Mouse (Mus musculus) spleen, postnatal 36 days (tissue): Measurements from ENCODE around the gene Ccdc40.

Source experiments
- DNase-seq, 2 experiments: peaks; one replicate each; pipeline ENCODE4 v3.0.0; 2022; ENCODE audit warnings: low spot score in 2 of 2, mixed read lengths in 1 of 2

Gene Ccdc40

GRCm38 (mm10) chr11:119208870-119209370 lies 19.5 kb upstream of the Ccdc40 start:
- DNase-seq: no peak

- DNase-seq: no peak
Measured at GRCm38 (mm10) chr11:119209371-119210025, 18.9 kb upstream of the Ccdc40 start.

DNA sequence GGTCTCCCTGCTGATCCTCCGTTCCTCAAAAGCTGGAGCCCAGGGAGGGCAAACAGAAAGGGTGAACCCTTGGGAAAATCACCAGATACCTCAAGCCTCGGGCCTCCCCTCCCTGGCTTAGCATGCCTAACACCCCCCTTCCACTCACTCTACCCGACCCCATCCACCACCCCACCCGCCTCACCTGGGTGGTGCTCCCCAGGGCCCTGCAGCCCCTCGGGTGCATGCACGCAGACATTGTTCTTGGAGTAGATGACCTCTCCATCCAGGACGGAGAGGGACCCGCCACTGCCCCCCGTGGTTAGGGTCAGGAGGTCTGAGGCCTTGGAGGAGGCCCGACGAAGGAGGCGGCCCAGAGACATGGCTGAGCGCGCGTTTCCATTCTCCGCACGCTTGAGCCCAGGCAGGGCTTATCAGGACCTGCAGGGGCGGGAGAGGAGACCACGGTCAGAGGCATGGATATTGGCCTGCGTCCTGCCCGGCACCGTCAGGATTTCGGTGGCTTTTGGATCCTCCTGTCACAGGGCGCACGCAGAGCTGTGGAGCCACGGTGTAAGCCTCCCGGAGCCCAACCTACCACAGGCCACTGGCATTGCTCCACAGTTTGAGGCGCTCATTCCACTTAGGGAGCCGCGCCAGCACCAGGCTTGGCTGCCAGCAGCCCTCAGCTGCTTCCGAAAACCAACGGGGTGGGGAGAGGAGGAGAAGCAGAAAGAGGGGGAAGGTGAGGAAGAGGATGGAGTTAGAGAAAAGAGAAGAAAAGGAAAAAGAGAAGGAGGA lies 17.9 kb upstream of the Ccdc40 start:
- DNase-seq: no peak

DNA sequence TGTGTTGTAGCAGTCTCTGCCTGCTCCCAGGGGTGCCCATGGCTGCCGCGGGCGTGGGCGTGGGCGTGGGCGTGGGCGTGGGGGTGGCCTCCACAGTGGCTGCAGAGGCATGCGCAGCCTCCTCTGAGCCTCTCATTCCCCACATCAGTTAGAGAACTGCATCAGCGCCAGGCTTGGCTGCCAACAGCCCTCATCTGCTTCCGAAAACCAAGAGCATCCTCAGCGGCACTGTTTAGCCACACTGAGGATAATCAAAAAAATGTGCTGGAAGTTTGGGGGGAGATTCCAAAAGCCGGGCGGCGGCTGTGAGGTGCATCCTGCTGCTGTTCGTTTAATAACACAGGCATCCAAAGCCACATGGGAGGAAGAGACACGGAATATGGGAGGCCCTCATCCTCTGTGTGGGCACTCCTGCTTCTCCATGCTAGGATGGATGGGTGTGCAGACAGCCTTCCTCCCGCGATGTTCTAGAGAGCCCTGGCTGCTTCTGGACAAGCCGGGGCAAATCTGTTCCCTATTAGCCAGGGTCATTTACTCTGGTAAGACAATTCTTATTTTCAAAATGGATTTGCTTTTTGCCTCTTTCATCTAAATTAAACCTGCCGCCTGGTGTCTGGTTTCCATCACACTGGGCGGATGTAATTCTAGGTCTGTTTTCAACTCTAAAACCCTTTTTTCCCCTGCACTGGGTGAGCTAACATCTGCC lies 16.6 kb upstream of the Ccdc40 start:
- DNase-seq: no peak

GRCm38 (mm10) chr11:119213166-119213885 lies 15.0 kb upstream of the Ccdc40 start:
- no peak for DNase-seq

- no peak for DNase-seq
Measured at GRCm38 (mm10) chr11:119215038-119215904, 13.1 kb upstream of the Ccdc40 start.

DNA sequence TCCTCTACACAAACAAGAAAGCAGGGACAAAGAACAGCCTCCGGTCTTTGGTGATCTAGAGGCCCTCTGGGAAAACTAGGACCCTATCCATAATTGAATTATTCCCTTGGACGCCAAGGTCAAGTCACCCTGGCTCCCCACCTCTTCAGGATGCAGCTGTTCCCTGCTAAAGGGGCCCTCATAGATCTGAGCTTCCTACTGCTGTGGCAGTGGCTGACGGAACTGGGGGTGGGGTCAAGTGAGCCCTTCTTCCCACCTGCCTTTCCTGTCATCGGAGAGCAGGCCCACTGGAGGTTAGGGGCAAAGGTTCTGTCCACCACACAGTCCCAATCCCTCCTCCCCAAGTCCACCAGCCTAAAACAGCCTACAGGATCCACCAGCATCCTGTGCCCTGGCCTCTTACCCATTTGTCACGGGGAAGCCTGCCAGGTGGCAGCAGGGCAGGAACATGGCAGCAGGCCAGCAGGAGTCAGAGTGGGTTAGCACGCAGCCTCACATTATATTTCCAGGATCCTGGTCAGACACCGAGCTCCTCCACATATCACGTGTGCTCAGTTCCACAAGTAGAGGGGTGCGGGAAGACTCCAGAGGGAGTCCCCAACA lies 12.4 kb upstream of the Ccdc40 start:
- no peak for DNase-seq

DNA sequence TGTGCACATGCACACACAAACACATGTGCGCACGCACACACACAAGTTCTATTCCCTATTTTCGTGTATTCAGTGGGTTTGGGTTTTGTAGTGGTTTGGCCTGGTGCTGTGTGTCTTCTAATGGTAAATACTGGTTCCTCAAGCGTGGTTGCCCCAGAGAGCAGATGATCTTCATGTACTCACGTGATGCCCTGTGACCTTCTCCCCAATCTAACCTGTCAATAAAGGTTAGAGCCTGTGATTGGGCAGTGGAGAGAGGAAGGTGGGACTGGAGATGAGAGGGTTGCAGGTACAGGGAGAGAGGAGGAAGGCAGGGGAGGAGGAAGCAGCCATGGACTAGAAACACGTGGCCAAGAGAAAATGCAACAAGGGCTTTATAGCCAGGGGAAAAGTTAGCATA lies 10.5 kb upstream of the Ccdc40 start:
- no peak for DNase-seq

DNA sequence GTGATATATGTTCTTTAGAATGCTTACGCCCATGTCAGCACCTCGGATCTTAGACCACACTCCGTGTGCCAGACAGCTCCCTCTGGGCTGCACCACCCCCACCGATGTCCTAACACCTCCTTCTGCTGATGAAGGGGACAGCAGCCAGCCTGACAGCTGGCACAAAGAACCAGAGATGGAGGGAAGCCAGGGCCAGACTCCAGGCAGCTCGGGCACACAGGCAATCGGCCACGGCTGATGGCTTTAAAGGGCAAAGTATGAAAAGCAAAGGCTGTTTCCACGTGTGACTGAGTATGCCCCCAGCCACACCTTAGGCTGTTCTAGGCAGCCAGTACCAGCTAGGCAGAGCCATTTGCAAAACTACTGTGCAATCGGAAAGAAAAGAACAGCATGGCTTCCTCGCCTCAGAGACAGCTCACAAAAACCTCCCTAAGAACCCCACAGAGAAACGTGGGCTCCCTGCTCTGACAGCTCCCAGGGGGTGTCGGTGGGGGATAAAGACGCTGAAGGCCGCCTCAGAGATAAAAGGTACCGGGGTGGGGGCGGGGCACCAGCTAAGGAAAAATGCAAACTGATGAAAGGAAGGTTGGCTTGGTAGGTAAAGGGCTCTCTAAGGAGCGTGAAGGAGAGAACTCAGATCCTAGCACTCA lies 8.4 kb upstream of the Ccdc40 start:
- no peak for DNase-seq

DNA sequence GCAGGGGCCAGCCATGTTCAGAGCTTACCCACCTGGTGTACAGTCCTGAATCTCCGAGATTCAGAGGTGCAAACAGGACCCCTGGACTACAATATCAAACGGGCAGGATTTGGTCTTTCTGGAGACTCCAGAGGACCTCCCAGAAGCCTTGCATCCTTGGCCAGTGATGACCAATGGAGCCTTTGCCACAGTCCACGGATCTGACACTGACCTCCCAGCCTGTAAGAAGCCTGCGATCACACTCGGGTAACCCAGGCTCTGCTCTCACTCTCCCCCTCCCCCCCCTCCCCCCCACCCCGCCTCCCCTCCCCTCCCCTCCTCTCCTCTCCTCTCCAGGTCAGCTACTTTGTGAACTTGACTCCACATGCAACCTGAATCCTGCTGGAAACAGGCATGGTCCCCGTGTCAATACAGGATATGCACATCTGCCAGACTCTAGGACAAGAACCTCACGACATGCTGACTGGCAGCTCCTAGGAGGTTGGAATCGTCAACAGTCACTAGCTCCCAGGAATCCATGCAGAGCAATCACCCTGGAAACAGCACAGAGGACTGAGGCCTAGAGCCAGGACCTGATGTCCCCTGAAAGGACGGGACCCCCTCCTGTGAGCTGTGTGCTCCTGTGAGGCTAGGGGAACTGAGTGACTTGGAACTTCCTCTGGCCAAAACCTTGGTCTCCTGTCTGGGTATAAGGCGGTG lies 6.4 kb upstream of the Ccdc40 start:
- no peak for DNase-seq

GRCm38 (mm10) chr11:119223124-119223890 lies 5.1 kb upstream of the Ccdc40 start:
- DNase-seq: no peak

DNA sequence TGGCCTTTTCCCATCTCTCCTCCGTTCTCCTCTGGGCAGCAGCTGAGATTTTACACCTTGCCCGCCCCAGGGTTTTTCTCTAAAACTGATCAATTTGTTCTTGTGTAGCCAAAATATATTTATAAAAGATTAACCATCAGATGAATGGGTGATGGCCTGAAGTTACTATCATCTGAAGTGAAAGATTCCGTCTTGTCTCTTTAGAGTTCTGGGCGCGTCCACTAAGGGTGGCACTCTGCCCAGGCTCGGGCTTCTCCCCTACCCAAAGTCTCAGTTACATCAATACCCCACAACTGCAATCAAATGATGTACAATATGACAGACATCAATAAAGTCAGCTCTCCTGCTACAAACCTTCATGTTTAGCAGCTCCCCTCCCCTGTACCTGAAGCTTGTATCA lies 3.4 kb upstream of the Ccdc40 start:
- no peak for DNase-seq

DNA sequence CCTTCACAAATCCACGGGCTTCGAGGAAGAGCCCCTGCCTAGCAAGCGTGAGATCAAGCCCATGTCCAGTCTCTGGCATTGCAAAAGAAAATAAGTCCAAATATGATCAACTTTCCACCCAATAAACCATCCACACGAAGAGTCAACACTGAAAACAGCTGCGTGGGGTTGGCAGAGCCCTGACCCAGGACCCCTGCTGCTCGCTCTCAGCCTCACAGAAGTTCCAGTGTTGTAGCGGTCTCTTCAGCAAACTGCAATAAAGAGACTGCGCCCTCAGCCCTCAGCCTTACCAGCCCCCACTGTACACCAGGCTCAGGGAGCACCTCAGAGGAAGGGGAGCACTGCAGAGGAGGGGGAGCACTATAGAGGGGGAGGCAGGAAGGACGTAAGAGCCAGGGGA lies 2.7 kb upstream of the Ccdc40 start:
- DNase-seq: no peak

DNA sequence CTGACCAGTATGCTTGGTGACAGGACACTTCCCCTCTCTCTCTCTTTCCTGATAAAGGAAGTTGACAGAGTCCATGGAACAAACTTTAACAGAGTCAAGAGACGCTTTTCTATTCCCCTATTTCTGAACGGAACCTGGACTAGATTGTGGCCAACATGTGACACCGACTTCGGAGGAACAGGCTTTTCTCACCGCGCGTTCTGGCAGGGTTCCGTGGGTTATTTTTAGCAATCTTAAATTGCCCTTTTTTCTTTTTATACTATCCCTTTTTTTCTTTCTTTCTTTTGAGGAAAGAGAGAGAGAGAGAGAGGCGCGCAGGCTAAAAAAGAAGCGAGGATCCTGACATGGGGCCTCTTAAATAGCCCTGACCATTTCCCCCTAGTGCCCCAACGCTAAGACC lies 781 bp upstream of the Ccdc40 start:
- no peak for DNase-seq

GRCm38 (mm10) chr11:119228846-119229626 lies 664 bp downstream of the Ccdc40 start:
- peak; percentile 64 to 65 for DNase-seq

DNA sequence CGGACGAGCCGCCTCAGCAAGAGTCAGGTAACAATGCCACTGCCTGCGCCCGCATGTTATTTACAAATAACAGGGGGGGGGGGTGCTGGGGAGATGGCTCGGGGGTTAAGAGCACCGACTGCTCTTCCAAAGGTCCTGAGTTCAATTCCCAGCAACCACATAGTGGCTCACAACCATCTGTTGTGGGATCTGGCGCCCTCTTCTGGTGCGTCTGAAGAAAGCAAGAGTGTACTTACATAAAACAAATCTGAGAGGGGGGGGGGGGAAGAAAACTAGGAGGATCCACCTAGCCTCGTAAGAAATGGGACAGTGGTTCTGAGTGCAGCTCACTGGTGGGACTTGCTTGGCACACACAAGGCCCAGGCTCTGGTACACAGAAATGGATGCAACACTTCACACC lies 6.4 kb downstream of the Ccdc40 start:
- no peak for DNase-seq

DNA sequence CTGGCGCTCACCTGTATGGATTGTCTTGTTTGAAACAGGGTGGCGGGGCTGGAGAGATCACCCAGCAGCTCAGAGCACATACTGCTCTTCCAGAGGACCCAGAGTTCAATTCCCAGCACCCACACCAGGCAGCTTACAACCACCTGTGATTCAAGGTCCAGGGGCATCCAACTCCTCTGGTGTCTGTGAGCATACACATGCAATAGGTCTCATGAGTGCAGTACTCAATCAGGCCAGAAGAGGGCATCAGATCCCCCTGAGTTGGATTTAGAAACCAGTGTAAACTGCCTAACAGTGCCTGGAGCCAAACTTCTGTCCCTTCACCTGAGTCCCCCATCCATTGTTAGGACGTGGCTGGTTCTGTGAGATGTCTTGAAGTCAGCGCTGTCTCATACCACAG lies 7.2 kb downstream of the Ccdc40 start:
- DNase-seq: peak; percentile 37 to 50

DNA sequence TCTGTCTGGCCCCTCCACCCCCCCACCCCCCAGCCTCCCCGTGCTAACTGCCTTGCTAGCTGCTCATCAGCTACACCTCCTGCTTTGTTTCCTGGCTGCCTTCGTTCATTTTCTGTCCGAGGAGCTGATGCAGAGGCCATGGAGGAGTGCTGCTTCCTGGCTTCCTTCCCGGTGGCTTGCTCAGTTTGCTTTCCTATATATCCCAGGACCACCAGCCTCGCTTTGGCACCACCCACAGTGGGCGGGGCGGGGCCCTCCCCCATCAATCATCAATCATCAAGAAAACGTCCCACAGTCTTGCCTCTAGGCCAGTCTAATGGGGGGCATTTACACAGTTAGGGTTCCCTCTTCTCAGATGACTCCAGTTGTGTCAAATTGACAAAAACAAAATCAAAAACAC lies 8.0 kb downstream of the Ccdc40 start:
- DNase-seq: no peak
